Mouse (Mus musculus): ENCODE measurements at regions not wholly inside any gene's neighbourhood (a gene's known extent, or its start where the extent isn't known, plus 50 kb on each side); places are given as distances from the start of the nearest gene placed in this dataset.

GRCm38 (mm10) chr16:47599476-47599875 lies 684.1 kb upstream of the Dppa4 start:
- no peak overlapping the region for H3K4me3 ChIP-seq
- no peak for DNase-seq (ENCODE audit: low spot score)
- no peaks in the 10 kb centered on the region for H3K27me3 ChIP-seq (ENCODE audit: low read depth, poor library complexity, severe bottlenecking)
- no peak overlapping the region for H3K27ac ChIP-seq (replicated peaks)
- no peaks in the 10 kb centered on the region for H3K36me3 ChIP-seq
- no peaks in the 10 kb centered on the region for H3K9me3 ChIP-seq (replicated peaks)
- H3K4me1 ChIP-seq: no peaks in the 10 kb centered on the region

Data from midbrain, embryonic 10.5 days (tissue).